Mouse (Mus musculus) monocyte, adult 5-6 weeks (primary cell): ENCODE results near the gene Lsm11. TPM values are rescaled to one million over a fixed set of nuclear protein-coding genes. Genes with fewer than 3 reads are reported as not detected.
"Not testable (repeated sequence)": the region's sequence is repeated elsewhere in the genome, so short reads cannot be mapped to it uniquely, and the experiment has no call there.

Source experiments
- ATAC-seq: fragments of 153-309, 156-312 bp; replicated peaks from 2 replicates; pipeline ENCODE4 v1.8.0; 2017; ENCODE audit warnings: mild to moderate bottlenecking; ENCODE audit not compliant: low TSS enrichment, insufficient number of reproducible peaks, severe bottlenecking, poor library complexity, low FRiP score
- total RNA-seq: library from RNA; stranded (forward); fragments of 200-1000, 200-491, 200-594 nt; gene quantifications from 3 replicates; pipeline ENCODE4 v1.2.3, GENCODE M21; 2017

Lsm11 gene
- total RNA-seq, 1 experiment from 2014 or later = 3.4 TPM

GRCm38 (mm10) chr11:45889981-45890380 lies 54.8 kb downstream of the Lsm11 start:
- ATAC-seq = no peak

DNA sequence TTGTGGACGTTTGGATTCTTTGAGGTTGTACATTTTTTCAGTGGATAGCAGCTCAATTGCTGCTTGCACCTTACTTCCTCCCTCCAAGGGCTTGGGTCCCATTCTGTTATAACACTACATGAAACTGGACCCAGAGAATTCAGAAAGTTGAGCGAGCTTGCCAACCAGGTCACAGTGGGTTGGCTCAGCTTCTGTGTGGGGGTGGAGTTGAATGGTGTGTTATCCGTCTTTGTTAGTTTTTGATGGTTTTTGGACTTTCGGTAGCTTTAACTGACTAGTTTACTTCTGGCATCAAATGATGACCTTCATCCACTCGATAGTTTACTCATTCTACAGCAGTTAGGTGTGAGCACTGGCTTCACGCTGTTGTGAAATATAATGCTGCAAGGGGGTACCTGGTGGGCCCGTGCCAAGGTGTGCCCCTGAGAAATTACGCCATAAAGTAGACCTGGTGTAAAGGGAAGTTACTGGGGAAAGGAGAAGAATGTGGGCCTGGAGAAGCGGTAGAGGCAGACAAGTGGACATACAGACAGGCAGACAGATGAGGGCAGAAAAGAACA lies 56.2 kb downstream of the Lsm11 start:
- ATAC-seq = no peak

- no peak for ATAC-seq
These were observed 58.1 kb downstream of the Lsm11 start for GRCm38 (mm10) chr11:45886596-45886995.

DNA sequence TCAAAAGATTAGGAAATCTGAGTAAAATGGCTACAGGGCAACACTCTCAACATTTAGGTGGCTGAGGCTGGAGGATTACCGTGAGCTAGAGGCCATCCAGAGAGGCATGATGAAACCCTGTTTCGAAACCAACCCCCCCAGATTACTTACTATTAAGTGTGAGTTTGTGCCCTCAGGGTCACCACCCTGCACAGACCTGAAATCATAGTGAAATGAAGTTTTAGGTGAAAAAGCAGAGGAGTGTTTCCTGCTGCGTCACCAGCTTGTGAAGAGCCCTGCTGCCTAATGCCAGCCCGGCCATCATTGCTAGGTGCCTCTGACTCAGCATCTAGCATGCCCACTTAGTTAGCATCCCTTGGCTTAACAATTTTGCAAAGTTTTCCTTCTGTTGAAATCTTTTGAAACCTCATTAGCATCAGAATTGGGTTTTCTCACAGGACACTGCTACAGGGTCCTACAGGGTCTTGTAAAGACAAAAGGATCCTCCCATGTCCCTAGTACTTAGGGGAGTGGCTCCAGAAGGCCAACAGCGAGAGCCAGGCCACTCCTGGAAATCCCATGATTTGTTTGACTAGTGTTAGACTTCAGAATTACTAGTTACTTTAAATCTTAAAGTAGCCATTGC lies 59.0 kb downstream of the Lsm11 start:
- ATAC-seq = no peak

- ATAC-seq = peak; percentile 81
These were observed 60.7 kb downstream of the Lsm11 start for GRCm38 (mm10) chr11:45884029-45884428.

DNA sequence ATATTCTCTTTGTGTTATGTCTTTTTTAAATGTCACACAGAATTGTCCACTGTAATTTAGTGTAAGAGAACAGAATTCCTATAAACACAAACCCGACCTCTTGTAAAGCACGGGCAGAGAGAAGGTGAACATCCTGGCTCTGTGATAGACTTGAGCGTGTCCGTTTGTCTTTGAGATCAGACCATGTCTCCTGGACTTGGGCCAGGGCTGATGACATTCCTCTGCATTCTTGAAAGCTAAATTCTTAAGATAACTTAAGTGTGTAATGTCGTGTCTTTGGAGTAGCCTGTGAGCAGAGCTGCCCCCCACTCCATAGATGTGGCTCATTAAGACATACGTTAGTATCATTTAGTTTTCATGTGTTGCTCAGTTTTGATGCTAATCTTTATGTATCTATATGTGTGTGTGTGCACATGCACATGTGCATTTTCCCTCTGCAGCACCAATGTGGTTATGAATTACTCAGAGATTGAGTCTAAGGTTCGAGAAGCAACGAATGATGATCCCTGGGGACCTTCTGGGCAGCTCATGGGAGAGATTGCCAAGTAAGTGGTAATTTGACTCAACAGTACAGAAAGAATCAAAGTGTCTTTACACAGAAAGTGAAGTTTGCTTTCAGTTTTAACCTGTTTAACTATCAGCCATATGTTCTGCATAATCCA lies 61.3 kb downstream of the Lsm11 start:
- ATAC-seq = no peak

- ATAC-seq = no peak
These were observed 63.1 kb downstream of the Lsm11 start for GRCm38 (mm10) chr11:45881683-45882068.

DNA sequence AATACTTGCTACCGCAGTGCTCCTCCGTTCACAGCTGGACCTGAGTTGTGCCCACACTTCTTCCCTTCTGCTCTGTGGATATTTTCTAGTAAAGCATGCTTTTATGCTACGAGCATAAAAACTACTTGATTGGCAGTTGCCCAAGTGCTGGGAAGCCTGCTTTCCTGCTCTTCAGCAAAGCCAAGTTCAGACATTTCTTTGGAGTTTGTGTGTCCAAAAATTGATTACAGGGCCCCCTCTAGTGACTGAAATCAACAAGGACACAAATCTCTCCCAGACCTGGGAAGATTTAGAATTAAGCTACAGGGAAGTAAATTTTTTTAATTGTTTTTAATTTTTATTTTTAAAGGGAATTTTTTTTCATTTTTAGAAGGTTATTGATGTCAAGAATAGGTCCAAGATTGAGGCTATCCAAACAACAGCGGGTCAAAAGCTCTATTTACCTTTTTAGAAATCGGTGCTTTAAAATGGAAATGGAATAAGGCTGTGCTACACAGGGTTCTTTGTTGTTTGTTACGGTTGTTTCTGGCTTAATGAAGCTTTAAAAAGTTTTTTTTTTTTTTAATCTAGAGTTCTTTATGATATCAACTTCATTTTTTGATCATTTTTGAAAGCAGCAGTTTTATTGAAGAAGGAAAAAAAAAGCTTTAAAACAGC lies 63.6 kb downstream of the Lsm11 start:
- no peak for ATAC-seq

GRCm38 (mm10) chr11:45879366-45879765 lies 65.4 kb downstream of the Lsm11 start:
- ATAC-seq = not testable (repeated sequence)

Other genes starting within 250 kb of the Lsm11 start
- 148 to 190 TPM (median 173 TPM) in 3 replicates for gene Clint1, start 92.9 kb downstream of the Lsm11 start, total RNA-seq
- gene Thg1l, start 10.6 kb upstream of the Lsm11 start, total RNA-seq = 3.8 to 9.2 TPM (median 6.2 TPM) in 3 replicates
- not detected in 3 replicates for gene Sox30, start 35.4 kb upstream of the Lsm11 start, total RNA-seq
- gene Gm12166, start 107.4 kb upstream of the Lsm11 start, total RNA-seq = 7.1 to 33.7 TPM (median 17.4 TPM) in 3 replicates
- gene Adam19, start 111.1 kb upstream of the Lsm11 start, total RNA-seq = 7.8 to 13.7 TPM (median 10.7 TPM) in 3 replicates
- not detected in 3 replicates for gene Nipal4, start 221.6 kb upstream of the Lsm11 start, total RNA-seq